Mouse (Mus musculus): Measurements from ENCODE around the gene March1. TPM values are rescaled to one million over a fixed set of nuclear protein-coding genes. Genes with fewer than 3 reads are reported as not detected.
"Not testable (repeated sequence)": the region's sequence is repeated elsewhere in the genome, so short reads cannot be mapped to it uniquely, and the experiment has no call there.

The March1 gene
- polyA plus RNA-seq, 1 experiment from 2014 or later = 5.2 TPM

GRCm38 (mm10) chr8:66406596-66407361, 789.1 kb downstream of the March1 start:
- H3K4me3 ChIP-seq = no peak overlapping the region
- DNase-seq (ENCODE audit: low spot score) = no peak
- no peaks in the 10 kb centered on the region for H3K9me3 ChIP-seq
- WGBS = 84% methylated on average over 6 of the region's 6 CpGs
- H3K27me3 ChIP-seq (ENCODE audit: insufficient read depth, poor library complexity, severe bottlenecking) = no peaks in the 10 kb centered on the region
- H3K27ac ChIP-seq = no peak overlapping the region
- no peaks in the 10 kb centered on the region for H3K4me1 ChIP-seq (replicated peaks)
- H3K36me3 ChIP-seq = no peaks in the 10 kb centered on the region

- H3K27me3 ChIP-seq (ENCODE audit: insufficient read depth, poor library complexity, severe bottlenecking) = no peaks in the 10 kb centered on the region
- no peaks in the 10 kb centered on the region for H3K4me1 ChIP-seq (replicated peaks)
- no peak overlapping the region for H3K4me3 ChIP-seq
- H3K27ac ChIP-seq = no peak overlapping the region
- DNase-seq (ENCODE audit: low spot score) = no peak
- WGBS = 84% methylated on average over 9 of the region's 9 CpGs
- no peaks in the 10 kb centered on the region for H3K36me3 ChIP-seq
- H3K9me3 ChIP-seq = no peaks in the 10 kb centered on the region
These were observed 792.4 kb downstream of the March1 start for GRCm38 (mm10) chr8:66410080-66410615.

- H3K9me3 ChIP-seq = no peaks in the 10 kb centered on the region
- H3K4me1 ChIP-seq (replicated peaks) = no peaks in the 10 kb centered on the region
- 78% methylated on average over 2 of the region's 2 CpGs for WGBS
- H3K4me3 ChIP-seq = no peak overlapping the region
- no peak overlapping the region for H3K27ac ChIP-seq
- no peak for DNase-seq (ENCODE audit: low spot score)
- no peaks in the 10 kb centered on the region for H3K27me3 ChIP-seq (ENCODE audit: insufficient read depth, poor library complexity, severe bottlenecking)
- H3K36me3 ChIP-seq = no peaks in the 10 kb centered on the region
These were observed 795.4 kb downstream of the March1 start for GRCm38 (mm10) chr8:66413101-66413500.

- no peaks in the 10 kb centered on the region for H3K36me3 ChIP-seq
- H3K4me3 ChIP-seq = no peak overlapping the region
- WGBS = 83% methylated on average over 2 of the region's 2 CpGs
- DNase-seq (ENCODE audit: low spot score) = no peak
- H3K27me3 ChIP-seq (ENCODE audit: insufficient read depth, poor library complexity, severe bottlenecking) = no peaks in the 10 kb centered on the region
- H3K4me1 ChIP-seq (replicated peaks) = no peaks in the 10 kb centered on the region
- H3K27ac ChIP-seq = no peak overlapping the region
- no peaks in the 10 kb centered on the region for H3K9me3 ChIP-seq
These were observed 797.5 kb downstream of the March1 start for GRCm38 (mm10) chr8:66415234-66415633.

- H3K27ac ChIP-seq; H3K4me3 ChIP-seq; H3K9me3 ChIP-seq; DNase-seq (ENCODE audit: low spot score); H3K4me1 ChIP-seq (replicated peaks); H3K27me3 ChIP-seq (ENCODE audit: insufficient read depth, poor library complexity, severe bottlenecking); H3K36me3 ChIP-seq: not testable (repeated sequence)
- WGBS = 87% methylated on average over 4 of the region's 4 CpGs
These were observed 799.9 kb downstream of the March1 start for GRCm38 (mm10) chr8:66417591-66417990.

- Histone ChIP-seq H3K4me1 (replicated peaks) (no peaks in the 10 kb centered on the region), H3K9me3 (no peaks in the 10 kb centered on the region), H3K27me3 (ENCODE audit: insufficient read depth, poor library complexity, severe bottlenecking) (no peaks in the 10 kb centered on the region), H3K36me3 (no peaks in the 10 kb centered on the region), H3K27ac (no peak overlapping the region), H3K4me3 (no peak overlapping the region)
- 85% methylated on average over 2 of the region's 2 CpGs for WGBS
- no peak for DNase-seq (ENCODE audit: low spot score)
These were observed 812.9 kb downstream of the March1 start for GRCm38 (mm10) chr8:66430639-66431038.

GRCm38 (mm10) chr8:66433577-66433976, 815.9 kb downstream of the March1 start:
- H3K27me3 ChIP-seq (ENCODE audit: insufficient read depth, poor library complexity, severe bottlenecking) = no peaks in the 10 kb centered on the region
- no peak for DNase-seq (ENCODE audit: low spot score)
- no peaks in the 10 kb centered on the region for H3K36me3 ChIP-seq
- H3K9me3 ChIP-seq = no peaks in the 10 kb centered on the region
- no peaks in the 10 kb centered on the region for H3K4me1 ChIP-seq (replicated peaks)
- H3K4me3 ChIP-seq = no peak overlapping the region
- no peak overlapping the region for H3K27ac ChIP-seq

- Histone ChIP-seq H3K36me3 (no peaks in the 10 kb centered on the region), H3K27me3 (ENCODE audit: insufficient read depth, poor library complexity, severe bottlenecking) (no peaks in the 10 kb centered on the region), H3K4me1 (replicated peaks) (no peaks in the 10 kb centered on the region), H3K27ac (no peak overlapping the region), H3K9me3 (no peaks in the 10 kb centered on the region), H3K4me3 (no peak overlapping the region)
- DNase-seq (ENCODE audit: low spot score) = no peak
- 95% methylated on average over 1 of the region's 1 CpGs for WGBS
These were observed 819.1 kb downstream of the March1 start for GRCm38 (mm10) chr8:66436804-66437203.

GRCm38 (mm10) chr8:66437929-66438328, 820.2 kb downstream of the March1 start:
- Histone ChIP-seq H3K27ac (no peak overlapping the region), H3K4me3 (no peak overlapping the region), H3K36me3 (no peaks in the 10 kb centered on the region), H3K27me3 (ENCODE audit: insufficient read depth, poor library complexity, severe bottlenecking) (no peaks in the 10 kb centered on the region), H3K4me1 (replicated peaks) (no peaks in the 10 kb centered on the region), H3K9me3 (no peaks in the 10 kb centered on the region)
- no peak for DNase-seq (ENCODE audit: low spot score)
- 73% methylated on average over 3 of the region's 3 CpGs for whole genome bisulfite sequencing

GRCm38 (mm10) chr8:66438468-66438867, 820.8 kb downstream of the March1 start:
- H3K36me3 ChIP-seq = no peaks in the 10 kb centered on the region
- no peaks in the 10 kb centered on the region for H3K4me1 ChIP-seq (replicated peaks)
- H3K9me3 ChIP-seq = no peaks in the 10 kb centered on the region
- H3K27ac ChIP-seq = no peak overlapping the region
- H3K27me3 ChIP-seq (ENCODE audit: insufficient read depth, poor library complexity, severe bottlenecking) = no peaks in the 10 kb centered on the region
- no peak for DNase-seq (ENCODE audit: low spot score)
- no peak overlapping the region for H3K4me3 ChIP-seq
- 84% methylated on average over 4 of the region's 4 CpGs for WGBS

GRCm38 (mm10) chr8:66441123-66441522, 823.4 kb downstream of the March1 start:
- no peak for DNase-seq (ENCODE audit: low spot score)
- Histone ChIP-seq H3K9me3 (no peaks in the 10 kb centered on the region), H3K36me3 (no peaks in the 10 kb centered on the region), H3K4me3 (no peak overlapping the region), H3K27ac (no peak overlapping the region), H3K27me3 (ENCODE audit: insufficient read depth, poor library complexity, severe bottlenecking) (no peaks in the 10 kb centered on the region), H3K4me1 (replicated peaks) (no peaks in the 10 kb centered on the region)
- WGBS = 23% methylated on average over 1 of the region's 1 CpGs

- DNase-seq (ENCODE audit: low spot score) = no peak
- WGBS = 32% methylated on average over 1 of the region's 1 CpGs
- no peaks in the 10 kb centered on the region for H3K9me3 ChIP-seq
These were observed 825.1 kb downstream of the March1 start for GRCm38 (mm10) chr8:66442778-66443177.

GRCm38 (mm10) chr8:66444141-66444540, 826.4 kb downstream of the March1 start:
- WGBS = 79% methylated on average over 5 of the region's 5 CpGs
- Histone ChIP-seq H3K4me3 (no peak overlapping the region), H3K36me3 (no peaks in the 10 kb centered on the region), H3K27me3 (ENCODE audit: insufficient read depth, poor library complexity, severe bottlenecking) (no peaks in the 10 kb centered on the region), H3K27ac (no peak overlapping the region), H3K9me3 (no peaks in the 10 kb centered on the region), H3K4me1 (replicated peaks) (no peaks in the 10 kb centered on the region)
- DNase-seq (ENCODE audit: low spot score) = no peak

More at GRCm38 (mm10) chr8:66442778-66443177, 825.1 kb downstream of the March1 start:
- no peaks in the 10 kb centered on the region for H3K36me3 ChIP-seq
- H3K4me1 ChIP-seq (replicated peaks) = no peaks in the 10 kb centered on the region
- no peaks in the 10 kb centered on the region for H3K27me3 ChIP-seq (ENCODE audit: insufficient read depth, poor library complexity, severe bottlenecking)
- no peak overlapping the region for H3K4me3 ChIP-seq
- H3K27ac ChIP-seq = no peak overlapping the region

All from hindbrain, embryonic 10.5 days (tissue).